Mouse (Mus musculus) stomach, adult 2 months (tissue): ENCODE results near the gene Crk. TPM values are rescaled to one million over a fixed set of nuclear protein-coding genes. Genes with fewer than 3 reads are reported as not detected.

Experiments used
- polyA plus RNA-seq: library from polyadenylated mRNA; depleted of rRNA; stranded (reverse); fragments of >200 nt; gene quantifications from 2 replicates; pipeline ENCODE4 v1.2.3, GENCODE M21; 2012; rRNA removed

Gene Crk
- 67.6 and 102 TPM in 2 replicates for polyA plus RNA-seq

DNA sequence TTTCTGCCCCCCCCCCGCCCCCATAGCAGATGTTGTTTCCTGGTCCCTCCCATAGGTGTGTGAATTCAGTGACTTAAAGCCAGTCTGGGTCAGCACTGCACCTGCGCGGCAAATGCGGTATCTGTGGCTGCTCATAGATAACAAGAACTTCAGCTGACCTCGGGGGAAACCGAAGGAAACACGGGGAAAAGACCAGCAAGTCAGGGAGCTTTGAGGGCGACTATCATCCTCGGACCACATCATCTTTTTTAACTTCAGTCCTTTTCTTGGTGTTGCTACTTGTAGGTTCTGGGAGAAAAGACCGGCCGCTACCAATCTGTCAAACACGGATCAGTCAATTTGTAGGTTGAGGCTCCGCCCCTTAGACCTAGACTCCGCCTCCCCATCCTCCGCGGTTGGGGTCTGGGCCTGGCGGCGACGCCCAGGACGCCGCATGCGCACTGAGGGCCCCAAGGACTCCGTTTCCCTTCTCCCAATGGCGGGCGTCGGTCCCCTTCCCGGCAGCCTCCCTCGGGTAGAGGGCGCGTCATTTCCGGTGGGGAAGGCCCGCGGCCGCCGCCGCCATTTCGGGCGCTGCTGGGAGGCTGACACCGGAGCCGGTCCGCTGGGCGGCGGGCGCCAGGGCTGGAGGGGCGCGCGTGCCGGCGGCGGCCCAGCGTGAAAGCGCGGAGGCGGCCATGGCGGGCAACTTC, at the start of gene Crk:
TSS of gene Crk (plus strand) at position 513 of the 692 bp plus-strand sequence.

DNA sequence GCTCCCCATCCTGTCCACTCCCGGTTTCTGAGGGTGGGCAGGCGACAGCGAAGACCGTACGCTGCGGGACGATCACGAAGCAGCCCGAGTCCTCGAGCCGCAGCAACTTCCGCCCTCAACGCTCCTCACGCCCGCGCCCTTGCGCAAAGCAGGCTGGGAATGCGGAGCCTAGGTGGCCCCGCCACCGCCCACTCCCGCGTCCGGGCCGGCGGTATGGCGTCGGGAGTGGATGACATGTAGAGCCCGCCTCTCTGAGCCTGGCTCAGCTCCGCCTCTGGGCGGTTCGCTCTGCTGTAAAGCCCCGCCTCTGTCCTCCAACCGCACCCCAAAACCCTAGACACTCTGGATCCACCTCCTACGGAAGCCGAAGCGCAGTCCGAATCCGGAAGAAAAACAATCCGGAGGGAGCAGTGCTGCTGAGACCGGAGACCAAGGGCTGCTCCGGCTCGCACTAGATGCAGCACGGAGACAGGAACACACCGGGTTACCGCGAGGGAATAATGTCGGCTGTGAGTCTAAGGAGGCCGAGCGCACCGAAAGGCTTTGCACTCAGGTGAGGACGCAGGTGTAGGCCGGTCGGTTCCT, 48.3 kb upstream of the Crk start, which contains the start of gene Inpp5k:
TSS of gene Inpp5k (plus strand) at position 344 of the 585 bp plus-strand sequence.

DNA sequence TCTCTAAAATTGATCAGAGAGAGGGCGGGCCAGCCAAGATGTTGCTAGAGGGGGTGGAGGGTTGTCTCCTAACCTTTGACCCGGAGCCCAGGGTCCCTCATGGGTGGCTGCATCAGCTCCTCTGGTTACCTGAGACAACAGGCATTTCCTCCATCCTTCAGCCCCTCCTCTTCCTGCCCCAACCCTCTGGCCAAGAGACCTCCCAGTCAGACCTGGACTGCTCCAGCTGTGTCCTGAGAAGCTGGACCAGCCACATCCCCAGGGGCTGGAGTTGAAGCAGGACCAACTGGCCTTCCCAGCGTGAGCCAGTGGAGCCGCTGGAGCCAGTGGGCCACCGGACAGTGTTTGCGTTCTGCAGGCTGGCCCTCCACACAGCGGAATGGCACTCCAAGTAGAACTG, 28.7 kb upstream of the Crk start, which contains the start of gene Myo1c:
TSS of gene Myo1c (plus strand) at position 194 of the 400 bp plus-strand sequence.

DNA sequence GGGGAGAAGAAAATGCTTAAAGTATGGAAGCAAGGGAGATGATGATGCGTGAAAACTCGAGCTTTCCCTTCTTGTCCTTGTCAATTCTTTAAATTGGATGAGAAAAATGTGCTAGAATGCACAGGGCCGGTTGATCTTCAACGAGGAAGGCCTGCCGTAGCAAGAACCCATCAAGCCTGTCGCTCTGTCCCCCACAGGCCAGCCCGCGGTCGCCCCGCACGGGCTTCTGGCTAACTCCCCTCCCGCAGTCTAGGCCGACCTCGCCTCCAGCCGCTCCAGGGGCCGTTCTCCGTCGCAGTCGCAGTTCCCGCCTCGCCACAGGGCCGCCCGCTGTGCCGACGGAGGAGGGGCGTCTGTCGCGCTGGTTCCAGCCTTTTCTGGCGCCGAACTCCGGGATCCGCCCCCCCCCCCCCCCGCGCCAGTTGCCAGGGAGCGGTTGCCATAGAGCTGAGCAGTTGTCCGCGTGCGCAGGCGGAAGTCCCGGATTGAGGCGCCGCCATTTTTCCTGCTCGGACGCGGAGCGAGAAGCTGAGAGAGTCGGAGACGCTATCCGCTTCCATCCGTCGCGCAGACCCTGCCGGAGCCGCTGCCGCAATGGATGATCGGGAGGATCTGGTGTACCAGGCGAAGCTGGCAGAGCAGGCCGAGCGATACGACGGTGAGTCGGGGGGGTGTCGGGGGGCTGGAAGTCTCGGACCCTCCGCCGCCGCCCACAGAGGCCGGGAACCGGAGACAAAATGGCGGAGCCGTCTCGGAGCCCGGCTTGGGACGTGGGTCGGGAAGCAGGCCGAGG, 53.6 kb downstream of the Crk start, which contains the start of gene Ywhae:
TSS of gene Ywhae (plus strand) at position 436 of the 793 bp plus-strand sequence.

Other genes starting within 250 kb of the Crk start
- 2.5 and 4.4 TPM in 2 replicates for gene Serpinf2, start 239.7 kb upstream of the Crk start, polyA plus RNA-seq
- gene Wdr81, start 224.5 kb upstream of the Crk start, polyA plus RNA-seq = 7.4 TPM in 2 replicates
- gene Tlcd2, start 217.5 kb upstream of the Crk start, polyA plus RNA-seq = 8.6 and 11.8 TPM in 2 replicates
- 13.4 and 21.5 TPM in 2 replicates for gene Prpf8, start 192.4 kb upstream of the Crk start, polyA plus RNA-seq
- 2.4 and 3.9 TPM in 2 replicates for gene Rilp, start 169.2 kb upstream of the Crk start, polyA plus RNA-seq
- gene Scarf1, start 165.7 kb upstream of the Crk start, polyA plus RNA-seq = 4.1 TPM in 2 replicates
- 15.1 and 15.2 TPM in 2 replicates for gene Slc43a2, start 147.6 kb upstream of the Crk start, polyA plus RNA-seq
- gene Pitpna, start 91.2 kb upstream of the Crk start, polyA plus RNA-seq = 38.5 and 62.5 TPM in 2 replicates
- 12.9 and 17.5 TPM in 2 replicates for gene Inpp5k, start 48.3 kb upstream of the Crk start, polyA plus RNA-seq
- 32.4 and 32.7 TPM in 2 replicates for gene Myo1c, start 28.8 kb upstream of the Crk start, polyA plus RNA-seq
- 20.1 and 28.0 TPM in 2 replicates for gene Ywhae, start 53.6 kb downstream of the Crk start, polyA plus RNA-seq
- 0.45 TPM in 2 replicates for gene Doc2b, start 116.8 kb downstream of the Crk start, polyA plus RNA-seq